Mouse (Mus musculus) urinary bladder, postnatal 14 days (tissue): Measurements from ENCODE around the gene Mtch1.
"Not testable (repeated sequence)": the region's sequence is repeated elsewhere in the genome, so short reads cannot be mapped to it uniquely, and the experiment has no call there.

Source experiments
- DNase-seq: peaks from one replicate; pipeline ENCODE4 v3.0.0; 2021; ENCODE audit warnings: low spot score

The Mtch1 gene

GRCm38 (mm10) chr17:29361982-29362691 lies 14.4 kb upstream of the Mtch1 start:
- no peak for DNase-seq

- no peak for DNase-seq
Measured at GRCm38 (mm10) chr17:29360761-29361221, 13.1 kb upstream of the Mtch1 start, which contains the start of gene Fgd2. Gene Fgd2 (plus strand): TSS chr17:29360914.

GRCm38 (mm10) chr17:29358928-29359327 lies 11.2 kb upstream of the Mtch1 start:
- no peak for DNase-seq

GRCm38 (mm10) chr17:29356882-29357281 lies 9.1 kb upstream of the Mtch1 start:
- no peak for DNase-seq

- peak; percentile 51 for DNase-seq
Measured at GRCm38 (mm10) chr17:29356479-29356856, 8.7 kb upstream of the Mtch1 start.

- DNase-seq = peak; percentile 46
Measured at GRCm38 (mm10) chr17:29355841-29356478, 8.2 kb upstream of the Mtch1 start.

- DNase-seq = no peak
Measured at GRCm38 (mm10) chr17:29355461-29355840, 7.7 kb upstream of the Mtch1 start.

- DNase-seq = not testable (repeated sequence)
Measured at GRCm38 (mm10) chr17:29351056-29351455, 3.3 kb upstream of the Mtch1 start.

GRCm38 (mm10) chr17:29348996-29349395 lies 1.3 kb upstream of the Mtch1 start:
- DNase-seq = no peak

GRCm38 (mm10) chr17:29347126-29347644 lies 549 bp downstream of the Mtch1 start:
- no peak for DNase-seq

GRCm38 (mm10) chr17:29346496-29347125 lies 1.1 kb downstream of the Mtch1 start:
- no peak for DNase-seq

GRCm38 (mm10) chr17:29345272-29345671 lies 2.5 kb downstream of the Mtch1 start:
- no peak for DNase-seq

- DNase-seq = no peak
Measured at GRCm38 (mm10) chr17:29343241-29343640, 4.5 kb downstream of the Mtch1 start.

- DNase-seq = peak; percentile 54
Measured at GRCm38 (mm10) chr17:29342010-29342910, 5.5 kb downstream of the Mtch1 start.

GRCm38 (mm10) chr17:29341591-29342003 lies 6.1 kb downstream of the Mtch1 start:
- DNase-seq = no peak

GRCm38 (mm10) chr17:29340406-29341261 lies 7.1 kb downstream of the Mtch1 start:
- no peak for DNase-seq

GRCm38 (mm10) chr17:29339170-29339768 lies 8.5 kb downstream of the Mtch1 start:
- DNase-seq = no peak

- DNase-seq = no peak
Measured at GRCm38 (mm10) chr17:29337979-29338823, 9.5 kb downstream of the Mtch1 start.

- DNase-seq = no peak
Measured at GRCm38 (mm10) chr17:29336266-29336990, 11.3 kb downstream of the Mtch1 start.
